Mouse (Mus musculus): ENCODE results near the gene Trp53bp2. TPM values are rescaled to one million over a fixed set of nuclear protein-coding genes. Genes with fewer than 3 reads are reported as not detected.

Trp53bp2 gene
- polyA plus RNA-seq, 1 experiment from 2014 or later = 29.0 TPM

DNA sequence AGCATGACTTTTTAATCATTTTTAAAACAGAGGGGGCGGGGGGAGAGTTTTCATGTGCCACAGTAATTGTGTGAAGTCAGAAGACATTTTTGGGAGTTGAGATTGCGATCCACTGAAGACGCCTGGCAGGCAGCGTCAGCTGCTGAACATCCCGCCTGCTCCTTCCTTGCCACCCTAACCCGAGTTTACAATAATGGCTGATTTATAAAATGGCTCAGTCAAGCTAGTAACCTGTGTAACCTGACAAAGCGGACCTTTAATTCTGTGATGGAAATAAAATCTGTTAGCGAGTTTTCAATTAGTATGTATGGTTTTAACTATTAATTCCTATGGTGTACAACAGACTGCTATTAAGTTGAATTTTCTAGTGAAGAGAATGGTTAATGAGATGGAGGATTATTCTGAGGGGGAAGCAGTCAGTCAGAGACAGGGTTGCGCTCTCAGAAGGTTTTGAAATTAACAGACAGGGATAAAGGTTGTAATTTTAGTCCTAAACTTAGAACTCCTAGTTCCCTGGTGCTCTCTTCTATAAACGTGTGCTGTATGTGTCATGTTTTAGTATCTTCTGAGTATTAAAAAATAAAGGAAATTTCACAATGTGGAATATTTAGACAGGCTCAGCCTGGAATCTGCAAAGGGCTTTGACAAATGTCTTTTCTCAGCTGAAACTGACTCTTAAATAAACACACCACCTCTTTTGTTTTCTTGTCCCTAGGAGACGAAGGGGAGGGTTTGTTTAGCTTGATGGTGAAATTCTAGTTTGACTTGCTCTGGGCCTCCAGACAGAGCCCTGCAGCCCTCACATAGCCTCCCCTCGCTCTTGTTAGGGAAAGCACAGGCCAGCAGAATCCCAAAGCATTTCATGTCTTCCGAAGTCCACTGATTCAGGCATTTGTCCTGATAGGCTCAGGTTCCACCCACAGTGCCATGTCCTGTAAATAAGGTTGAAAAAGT lies 51.6 kb downstream of the Trp53bp2 start:
- no peak for TF ChIP-seq CTCF (IDR thresholded peaks at IDR 0.05; ENCODE audit: low read depth)
- Histone ChIP-seq H3K36me3 (ENCODE audit: insufficient read depth) (peaks cover 44% of the 10 kb centered on the region), H3K9me3 (ENCODE audit: low read depth, low read length) (no peaks in the 10 kb centered on the region), H3K9ac (peak overlapping the region; percentile 13; the same call in 1 of the 2 replicates), H3K4me1 (ENCODE audit: insufficient read depth) (peaks cover 2% of the 10 kb centered on the region; the same call in 1 of the 2 replicates), H3K27ac (ENCODE audit: low read depth) (peak overlapping the region; percentile 81), H3K4me2 (no peak overlapping the region), H3K27me3 (ENCODE audit: insufficient read depth, low read length) (no peaks in the 10 kb centered on the region), H3K4me3 (ENCODE audit: low read depth, low read length) (no peak overlapping the region)
- DNase-seq = peak; percentile 72
- WGBS = 43% methylated on average over 13 of the region's 13 CpGs
- ATAC-seq (ENCODE audit: insufficient read depth) = peak; percentile 67; the same call in 1 of the 2 replicates

DNA sequence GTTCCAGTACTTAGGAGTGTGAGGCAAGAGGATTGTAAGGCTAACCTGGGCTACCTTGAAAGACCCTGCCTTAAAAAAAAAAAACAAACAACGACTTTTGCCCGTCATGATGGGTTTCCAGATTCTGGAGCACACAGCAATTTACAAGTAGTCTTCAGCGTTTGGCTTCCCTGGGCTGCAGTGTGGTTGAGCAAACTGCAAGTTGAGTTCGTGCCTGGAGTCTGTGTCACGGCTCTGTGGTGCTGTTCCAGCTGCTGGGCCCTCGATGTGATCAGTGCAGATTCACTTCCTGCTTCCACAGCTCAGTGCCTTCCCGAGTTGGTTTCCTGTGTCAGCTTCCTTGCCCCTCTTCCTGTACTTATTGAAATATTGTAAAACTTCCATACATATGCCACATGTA lies 52.3 kb downstream of the Trp53bp2 start:
- peak overlapping the region; percentile 13; the same call in 1 of the 2 replicates for H3K9ac ChIP-seq

DNA sequence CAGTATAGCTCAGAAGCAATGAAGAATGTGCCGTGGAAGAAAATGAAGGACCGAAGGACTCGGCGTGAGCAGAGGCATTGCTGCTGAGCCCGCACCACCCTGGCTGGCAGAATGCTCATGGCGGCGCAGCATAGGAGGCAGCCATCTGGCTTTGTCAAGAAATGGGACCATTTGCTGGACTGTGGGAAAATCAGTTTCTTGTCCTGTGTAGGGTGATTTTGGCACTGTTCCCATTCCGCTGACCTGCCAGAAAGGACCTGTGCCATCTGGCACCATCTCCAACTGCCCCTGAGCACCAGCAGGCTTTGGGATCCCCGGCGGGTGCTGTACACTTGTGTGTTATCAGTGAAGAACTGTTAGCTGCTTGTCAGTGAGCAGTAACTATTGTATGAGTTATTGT lies 52.8 kb downstream of the Trp53bp2 start:
- Histone ChIP-seq H3K4me1 (ENCODE audit: insufficient read depth) (peaks cover 2% of the 10 kb centered on the region; the same call in 1 of the 2 replicates), H3K4me3 (ENCODE audit: low read depth, low read length) (no peak overlapping the region), H3K36me3 (ENCODE audit: insufficient read depth) (peaks cover 36% of the 10 kb centered on the region), H3K9me3 (ENCODE audit: low read depth, low read length) (no peaks in the 10 kb centered on the region), H3K9ac (no peak overlapping the region), H3K27me3 (ENCODE audit: insufficient read depth, low read length) (no peaks in the 10 kb centered on the region), H3K4me2 (no peak overlapping the region), H3K27ac (ENCODE audit: low read depth) (peak overlapping the region; percentile 81; the same call in 1 of the 2 replicates)
- TF ChIP-seq CTCF (IDR thresholded peaks at IDR 0.05; ENCODE audit: low read depth) = no peak
- no peak for DNase-seq
- WGBS = 78% methylated on average over 10 of the region's 10 CpGs
- no peak for ATAC-seq (ENCODE audit: insufficient read depth)

More for the DNA sequence above, 52.3 kb downstream of the Trp53bp2 start:
- Histone ChIP-seq H3K4me1 (ENCODE audit: insufficient read depth) (peaks cover 2% of the 10 kb centered on the region; the same call in 1 of the 2 replicates), H3K4me2 (no peak overlapping the region), H3K36me3 (ENCODE audit: insufficient read depth) (peaks cover 38% of the 10 kb centered on the region), H3K4me3 (ENCODE audit: low read depth, low read length) (no peak overlapping the region), H3K27me3 (ENCODE audit: insufficient read depth, low read length) (no peaks in the 10 kb centered on the region), H3K27ac (ENCODE audit: low read depth) (peak overlapping the region; percentile 81), H3K9me3 (ENCODE audit: low read depth, low read length) (no peaks in the 10 kb centered on the region)
- 20% methylated on average over 7 of the region's 7 CpGs for WGBS
- DNase-seq = peak; percentile 50
- no peak for TF ChIP-seq CTCF (IDR thresholded peaks at IDR 0.05; ENCODE audit: low read depth)
- no peak for ATAC-seq (ENCODE audit: insufficient read depth)

DNA sequence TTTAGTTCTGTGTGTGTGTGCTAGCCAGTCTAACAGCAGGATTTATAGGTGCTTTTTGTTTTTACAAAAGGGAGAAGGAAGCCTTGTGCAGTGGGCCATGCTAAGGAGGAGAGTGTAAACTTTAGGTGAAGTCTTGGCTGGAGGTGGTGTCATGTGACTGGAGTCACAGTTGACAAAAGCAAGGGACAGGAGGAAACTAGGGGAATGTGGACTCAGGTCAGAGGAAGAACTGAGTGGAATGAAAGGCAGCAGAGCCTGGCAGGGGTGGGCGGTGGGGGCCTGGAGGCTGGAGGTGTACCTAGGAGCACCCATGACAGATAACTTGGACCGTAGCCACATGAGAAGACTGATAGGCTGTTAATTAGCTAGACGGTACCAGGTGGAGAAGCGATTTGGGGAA lies 56.3 kb downstream of the Trp53bp2 start:
- Histone ChIP-seq H3K9ac (no peak overlapping the region), H3K4me2 (no peak overlapping the region), H3K27ac (ENCODE audit: low read depth) (peak overlapping the region; percentile 2; the same call in 1 of the 2 replicates), H3K9me3 (ENCODE audit: low read depth, low read length) (no peaks in the 10 kb centered on the region), H3K27me3 (ENCODE audit: insufficient read depth, low read length) (no peaks in the 10 kb centered on the region), H3K4me3 (ENCODE audit: low read depth, low read length) (no peak overlapping the region), H3K4me1 (ENCODE audit: insufficient read depth) (peaks cover 2% of the 10 kb centered on the region; the same call in 1 of the 2 replicates), H3K36me3 (ENCODE audit: insufficient read depth) (peaks cover 49% of the 10 kb centered on the region)
- WGBS = 25% methylated on average over 4 of the region's 4 CpGs
- no peak for ATAC-seq (ENCODE audit: insufficient read depth)
- TF ChIP-seq CTCF (IDR thresholded peaks at IDR 0.05; ENCODE audit: low read depth) = no peak
- no peak for DNase-seq

DNA sequence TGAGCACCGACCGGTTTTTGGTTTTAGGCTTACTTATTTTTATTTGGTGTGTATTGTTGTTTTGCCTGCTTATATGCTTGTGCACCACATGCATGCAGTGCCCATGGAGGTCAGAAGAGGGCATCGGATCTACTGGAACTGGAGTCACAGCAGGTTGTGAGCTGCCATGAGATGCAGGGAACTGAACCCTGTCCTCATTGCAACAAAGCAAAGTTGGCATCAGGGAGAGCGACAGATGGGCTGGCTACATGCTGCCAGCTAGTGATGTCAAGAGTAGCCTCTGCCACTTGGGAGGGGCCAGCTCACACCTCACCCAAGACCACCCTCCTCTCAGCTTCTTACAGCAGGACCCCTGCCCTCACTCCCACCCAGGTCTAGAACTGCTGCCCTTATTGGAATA lies 57.0 kb downstream of the Trp53bp2 start:
- Histone ChIP-seq H3K4me2 (no peak overlapping the region), H3K36me3 (ENCODE audit: insufficient read depth) (peaks cover 55% of the 10 kb centered on the region), H3K4me3 (ENCODE audit: low read depth, low read length) (no peak overlapping the region), H3K27me3 (ENCODE audit: insufficient read depth, low read length) (no peaks in the 10 kb centered on the region), H3K4me1 (ENCODE audit: insufficient read depth) (peaks cover 1% of the 10 kb centered on the region; the same call in 1 of the 2 replicates), H3K9me3 (ENCODE audit: low read depth, low read length) (no peaks in the 10 kb centered on the region), H3K27ac (ENCODE audit: low read depth) (no peak overlapping the region), H3K9ac (no peak overlapping the region)
- WGBS = 87% methylated on average over 4 of the region's 4 CpGs
- TF ChIP-seq CTCF (IDR thresholded peaks at IDR 0.05; ENCODE audit: low read depth) = no peak
- no peak for DNase-seq
- no peak for ATAC-seq (ENCODE audit: insufficient read depth)

DNA sequence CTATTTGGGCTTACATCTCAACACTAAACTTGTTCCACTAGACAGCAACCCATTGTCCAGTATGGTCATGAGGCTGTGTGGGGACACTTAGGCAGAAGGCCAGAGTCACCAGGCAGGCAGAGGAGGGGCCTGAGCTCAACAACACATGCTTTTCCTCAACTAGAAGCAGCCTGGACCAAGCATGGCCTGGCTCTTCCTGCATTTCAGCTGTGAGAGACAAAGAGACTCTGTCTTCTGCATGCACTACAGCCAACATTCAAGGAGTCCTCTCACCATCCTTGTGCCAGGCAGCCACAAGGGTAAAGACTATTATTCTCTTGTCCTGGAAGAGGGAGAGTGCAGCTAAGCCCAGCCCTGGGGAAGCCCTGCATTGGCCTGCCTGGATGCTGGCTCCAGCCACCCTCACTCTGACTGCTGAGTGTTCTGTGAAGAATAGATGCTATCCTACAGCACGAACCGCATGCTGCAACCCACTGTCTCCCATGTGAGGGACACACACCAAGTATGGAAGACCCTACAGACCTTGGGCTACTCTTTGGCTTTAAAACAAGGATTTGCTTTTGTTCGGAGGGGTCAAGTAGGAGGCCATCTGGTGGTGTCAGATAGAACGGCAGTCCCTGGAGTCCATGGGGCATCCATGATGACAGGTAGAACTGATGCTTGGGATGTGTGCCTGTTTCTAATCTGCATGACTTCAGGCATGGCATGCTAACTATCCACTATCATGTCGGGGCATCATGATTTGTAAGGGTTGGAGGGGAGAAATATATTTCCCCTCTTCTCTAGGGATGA lies 66.2 kb downstream of the Trp53bp2 start:
- 82% methylated on average over 5 of the region's 5 CpGs for WGBS
- peak; percentile 50 for TF ChIP-seq CTCF (IDR thresholded peaks at IDR 0.05; ENCODE audit: low read depth)
- Histone ChIP-seq H3K27ac (ENCODE audit: low read depth) (no peak overlapping the region), H3K9me3 (ENCODE audit: low read depth, low read length) (no peaks in the 10 kb centered on the region), H3K9ac (no peak overlapping the region), H3K27me3 (ENCODE audit: insufficient read depth, low read length) (no peaks in the 10 kb centered on the region), H3K4me1 (ENCODE audit: insufficient read depth) (no peaks in the 10 kb centered on the region), H3K36me3 (ENCODE audit: insufficient read depth) (peaks cover 82% of the 10 kb centered on the region), H3K4me3 (ENCODE audit: low read depth, low read length) (no peak overlapping the region), H3K4me2 (no peak overlapping the region)
- ATAC-seq (ENCODE audit: insufficient read depth) (no peak), DNase-seq (no peak)
